Mouse (Mus musculus) thymus, postnatal 14 days (tissue): ENCODE data around the gene Hapln3.

Experiments
- DNase-seq: peaks from one replicate; pipeline ENCODE4 v3.0.0; 2021

Gene Hapln3

DNA sequence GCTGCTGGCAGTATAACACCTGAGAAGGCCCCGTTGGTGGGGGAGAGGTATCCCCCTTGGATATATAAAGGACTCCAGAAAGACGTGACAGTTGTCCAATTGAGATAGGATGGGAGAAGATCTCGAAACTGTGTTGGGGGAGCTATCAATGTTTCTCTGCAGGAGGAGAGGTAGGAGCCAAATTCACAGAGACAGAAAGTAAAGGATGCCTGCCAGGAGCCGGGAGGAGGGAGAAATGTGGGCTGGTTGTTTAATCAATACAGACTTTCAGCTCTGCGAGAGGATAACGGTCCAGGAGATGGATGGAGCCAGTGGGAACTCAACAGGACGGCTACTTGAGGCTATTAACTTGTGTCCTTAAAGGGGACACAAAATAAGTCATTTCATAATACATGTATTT, 63.4 kb downstream of the Hapln3 start:
- no peak for DNase-seq
